Mouse (Mus musculus): ENCODE data around the gene 2410137M14Rik.
A peak's percentile ranks its signal among the peaks of the same experiment; 100 is the strongest.
"Not testable (repeated sequence)": the region's sequence is repeated elsewhere in the genome, so short reads cannot be mapped to it uniquely, and the experiment has no call there.

Gene 2410137M14Rik

DNA sequence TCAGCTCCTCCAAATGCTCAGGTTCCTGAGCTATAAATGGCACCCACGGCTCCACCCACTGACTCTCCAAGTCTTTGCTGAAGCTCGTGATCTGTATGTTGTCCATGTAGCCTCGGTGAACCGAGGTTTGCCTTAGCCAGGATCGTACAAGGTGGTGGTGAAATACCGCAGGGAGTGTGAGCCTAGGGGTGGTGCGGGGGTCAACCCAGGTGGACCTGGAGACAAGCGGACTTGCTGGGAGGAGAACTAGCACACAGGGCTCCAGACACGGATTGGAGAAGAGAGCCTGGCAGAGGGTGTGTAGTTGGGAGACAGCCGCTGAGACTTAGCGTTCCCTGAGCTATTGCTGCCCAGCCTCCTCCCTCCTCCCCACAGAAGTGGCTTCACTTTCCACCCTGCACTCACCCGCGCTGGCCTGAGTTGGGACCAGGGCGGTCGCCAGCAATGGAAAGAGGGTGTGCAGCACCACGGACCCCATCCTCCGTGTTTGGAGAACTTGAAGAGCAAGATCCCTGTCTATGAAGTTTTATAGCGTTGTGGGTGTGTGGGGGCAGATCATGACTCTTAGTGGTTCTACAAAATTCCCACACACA lies at the start of gene 2410137M14Rik:
2410137M14Rik (minus strand) TSS at position 17 of the 593 bp plus-strand sequence.
- DNase-seq: peak; percentile 11 to 22

DNA sequence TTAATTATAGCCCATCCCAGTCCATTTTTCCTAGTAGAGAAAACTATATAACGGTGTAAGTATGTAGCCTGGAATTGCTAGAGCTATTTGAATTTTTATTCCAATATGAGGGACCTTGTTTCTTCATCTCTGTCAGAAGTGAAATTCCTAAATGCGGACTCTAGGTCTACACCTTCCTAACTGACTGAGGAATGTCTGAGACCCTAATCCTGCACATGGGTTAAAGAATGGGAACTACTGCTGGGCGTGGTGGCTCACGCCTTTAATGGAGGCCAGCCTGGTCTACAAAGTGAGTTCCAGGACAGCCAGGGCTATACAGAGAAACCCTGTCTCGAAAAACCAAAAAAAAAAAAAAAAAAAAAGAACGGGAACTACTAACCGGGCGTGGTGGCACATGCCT lies 48.1 kb upstream of the 2410137M14Rik start:
- DNase-seq: no peak

DNA sequence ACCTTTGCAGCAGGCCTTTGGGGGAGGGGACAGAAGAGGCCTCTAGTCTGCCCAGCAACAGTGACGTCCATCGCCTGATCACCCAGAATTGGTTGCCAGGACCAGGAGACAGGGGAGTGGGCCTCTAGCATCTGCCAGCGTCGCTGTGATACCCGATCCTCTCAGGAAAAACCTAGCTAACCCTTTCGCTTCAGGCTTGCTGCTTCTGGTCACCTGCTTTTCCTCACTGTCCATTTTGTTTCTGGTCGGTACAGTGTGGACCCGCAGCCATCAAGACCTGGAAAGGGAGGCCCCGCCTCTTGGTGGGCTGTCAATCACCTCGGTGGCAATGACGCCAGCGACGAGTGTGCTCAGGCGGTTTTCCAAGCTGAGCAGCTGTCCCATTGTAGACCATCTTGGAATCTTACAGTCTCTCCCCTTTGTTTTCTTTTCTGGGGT lies 47.7 kb upstream of the 2410137M14Rik start:
- peak; percentile 95 for DNase-seq

DNA sequence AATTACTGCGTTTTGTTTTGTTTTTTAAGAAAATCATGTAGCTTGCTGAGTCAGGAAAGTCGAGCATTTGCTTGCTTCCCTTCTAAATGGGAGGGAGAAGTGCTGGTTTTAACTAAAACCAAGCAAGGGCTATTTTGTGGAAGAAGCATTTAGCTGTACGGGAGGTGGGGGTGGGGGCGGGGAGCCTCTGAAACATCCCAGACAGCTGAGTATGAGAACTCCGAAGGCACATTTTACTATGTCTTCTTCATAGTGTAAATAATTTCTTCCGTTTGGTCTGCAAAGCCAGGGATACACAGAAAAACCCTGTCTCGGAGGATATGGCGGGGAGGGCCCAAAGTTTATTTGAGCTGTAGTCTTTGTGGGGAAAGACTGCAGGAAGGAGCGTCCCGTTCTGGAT lies 47.2 kb upstream of the 2410137M14Rik start:
- no peak for DNase-seq

DNA sequence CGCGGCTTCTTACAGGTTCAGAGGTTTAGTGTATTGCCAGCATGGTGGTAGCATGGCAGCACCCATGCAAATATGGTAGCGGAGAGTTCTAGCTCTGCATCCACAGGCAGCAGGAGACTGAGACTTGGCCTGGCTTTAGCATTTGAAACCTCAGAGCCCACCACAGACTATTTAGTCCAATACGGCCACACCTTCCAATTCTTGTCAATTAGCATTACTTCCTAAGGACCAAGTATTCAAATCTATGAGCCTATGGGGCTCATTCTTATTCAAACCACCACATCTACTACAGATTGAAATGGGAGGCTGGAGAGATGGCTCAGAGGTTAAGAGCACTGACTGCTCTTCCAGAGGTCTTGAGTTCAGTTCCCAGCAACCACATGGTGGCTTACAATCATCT lies 46.4 kb upstream of the 2410137M14Rik start:
- DNase-seq: no peak

GRCm38 (mm10) chr17:37026425-37026824 lies 45.4 kb upstream of the 2410137M14Rik start:
- DNase-seq: no peak

- DNase-seq: no peak
Observed at GRCm38 (mm10) chr17:37022628-37023576, 41.9 kb upstream of the 2410137M14Rik start, which contains the start of gene Mog. Gene Mog, minus strand, starts transcription at chr17:37023398.

- not testable (repeated sequence) for DNase-seq
Observed at GRCm38 (mm10) chr17:37019242-37019641, 38.2 kb upstream of the 2410137M14Rik start.

- DNase-seq: no peak
Observed at GRCm38 (mm10) chr17:37018328-37018727, 37.3 kb upstream of the 2410137M14Rik start.

DNA sequence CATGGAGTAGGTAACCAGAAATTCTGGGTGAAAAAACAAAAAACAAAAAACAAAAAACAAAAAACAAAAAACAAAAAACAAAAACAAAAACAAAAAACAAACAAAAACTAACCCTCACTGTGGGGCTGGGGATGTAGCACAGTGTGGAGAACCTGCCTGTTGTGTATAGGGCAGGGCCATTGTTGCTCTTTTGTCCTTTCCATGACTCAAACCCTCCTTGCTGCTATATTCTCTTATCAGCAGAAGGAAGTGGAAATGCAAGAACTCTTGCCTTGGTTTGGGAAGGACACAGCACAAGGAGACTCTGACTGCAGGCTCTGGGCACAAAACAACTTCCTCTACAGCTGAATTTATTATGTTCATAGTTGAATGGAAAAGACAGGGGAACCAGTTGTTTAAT lies 35.3 kb upstream of the 2410137M14Rik start:
- no peak for DNase-seq

GRCm38 (mm10) chr17:37012141-37012540 lies 31.1 kb upstream of the 2410137M14Rik start:
- no peak for DNase-seq

DNA sequence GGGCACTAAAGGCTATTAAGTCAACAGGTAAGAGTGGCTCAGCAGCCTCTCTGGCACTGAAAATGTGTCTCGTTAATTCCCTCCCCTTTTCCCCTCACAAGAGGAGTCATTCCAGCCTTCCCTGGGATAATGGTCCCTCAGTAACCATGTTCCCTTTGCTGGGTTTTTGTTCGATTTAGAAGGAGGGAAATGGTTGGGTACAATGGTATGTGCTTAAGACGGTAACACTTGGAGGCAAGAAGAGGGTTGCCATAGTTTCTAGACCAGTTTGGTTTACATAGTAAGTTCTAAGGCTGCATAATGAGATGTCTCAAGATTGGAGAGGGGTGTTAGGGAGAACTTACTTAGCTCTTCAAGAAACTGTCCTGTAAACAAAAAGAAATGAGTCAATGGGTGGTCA lies 30.7 kb upstream of the 2410137M14Rik start:
- DNase-seq: no peak

- DNase-seq: no peak
Observed at GRCm38 (mm10) chr17:37009460-37010042, 28.5 kb upstream of the 2410137M14Rik start.

DNA sequence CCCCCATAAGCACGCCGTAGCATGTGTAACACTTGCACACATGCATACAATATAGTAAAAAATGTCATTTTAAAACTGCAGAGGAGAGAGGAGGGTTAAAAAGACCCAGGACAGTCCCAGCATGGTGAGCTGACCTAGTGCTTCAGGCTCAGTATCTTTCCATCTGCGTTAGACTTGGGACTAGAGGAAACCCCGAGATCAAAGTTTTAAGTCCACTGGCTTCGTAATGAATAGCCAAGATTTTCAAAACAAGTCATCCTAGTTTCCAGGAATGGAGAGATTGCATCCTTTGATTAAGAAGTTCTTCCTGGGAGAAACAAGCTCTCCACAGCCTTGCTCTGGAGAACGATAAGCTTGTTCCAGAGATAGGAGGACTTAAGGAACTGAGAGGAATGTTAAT lies 27.1 kb upstream of the 2410137M14Rik start:
- no peak for DNase-seq

DNA sequence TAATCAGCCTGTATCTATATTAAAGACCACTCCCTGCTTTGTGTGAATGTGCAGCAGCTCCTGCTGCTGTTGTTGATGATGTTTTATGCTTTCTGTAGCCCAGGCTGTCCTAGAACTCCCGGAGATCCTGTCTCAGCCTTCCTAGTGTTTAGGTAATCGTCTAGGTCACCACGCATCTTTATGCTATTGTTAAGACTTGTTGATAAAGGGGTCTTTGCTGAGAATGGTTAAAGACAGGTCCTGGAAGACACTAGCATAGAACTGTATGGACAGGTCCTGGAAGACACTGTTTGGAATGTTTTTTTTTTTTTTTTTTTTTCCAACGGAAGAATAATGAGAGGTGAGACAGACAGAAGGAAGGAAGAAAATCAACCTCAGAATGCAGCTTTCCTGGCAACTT lies 22.3 kb upstream of the 2410137M14Rik start:
- no peak for DNase-seq

- DNase-seq: peak; percentile 74 to 79
Observed at GRCm38 (mm10) chr17:37002364-37003330, 21.6 kb upstream of the 2410137M14Rik start.

GRCm38 (mm10) chr17:37000863-37001262 lies 19.8 kb upstream of the 2410137M14Rik start, which contains the start of gene Zfp57:
Gene Zfp57, plus strand, starts transcription at chr17:37001163.
- no peak for DNase-seq

DNA sequence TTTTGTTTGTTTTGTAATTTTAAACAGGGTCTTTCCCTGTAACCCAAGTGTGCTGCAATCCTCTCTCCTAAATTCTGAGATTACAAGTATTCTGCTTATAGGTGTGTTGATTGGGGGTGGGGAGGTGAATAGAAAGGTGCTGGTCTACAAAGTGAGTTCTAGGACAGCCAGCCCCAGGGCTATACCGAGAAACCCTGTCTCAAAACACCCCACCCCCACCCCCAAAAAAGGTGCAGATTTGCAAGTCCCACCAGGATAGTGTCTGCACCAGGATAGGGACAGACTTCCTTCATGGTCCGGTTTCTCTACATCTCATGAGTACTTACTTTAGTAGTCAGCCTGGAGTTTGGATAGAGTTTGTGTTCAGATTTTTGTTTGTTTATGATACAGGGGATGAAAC lies 17.4 kb upstream of the 2410137M14Rik start:
- no peak for DNase-seq

GRCm38 (mm10) chr17:36997033-36997735 lies 16.1 kb upstream of the 2410137M14Rik start:
- DNase-seq: peak; percentile 94 to 95

DNA sequence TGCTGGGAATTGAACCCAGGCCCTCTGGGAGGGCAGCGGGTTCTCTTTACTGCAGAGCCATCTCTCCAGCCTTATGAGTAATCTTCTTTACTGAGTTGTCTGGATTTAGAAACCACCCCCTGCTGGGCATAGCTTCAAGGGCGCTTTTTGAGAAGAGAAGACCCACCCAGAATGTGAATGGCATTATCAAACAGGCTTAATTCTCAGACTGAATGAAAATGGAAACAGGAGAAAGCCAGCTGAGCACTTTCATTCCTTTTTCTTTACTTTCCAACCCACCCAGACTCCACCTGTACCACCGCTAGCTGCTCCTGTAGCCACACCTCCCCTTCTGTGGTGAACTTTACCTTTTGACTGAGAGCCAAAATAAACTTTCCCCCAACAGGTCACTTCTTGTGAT lies 14.4 kb upstream of the 2410137M14Rik start:
- no peak for DNase-seq

- no peak for DNase-seq
Observed at GRCm38 (mm10) chr17:36994528-36994927, 13.5 kb upstream of the 2410137M14Rik start.

All from kidney, postnatal 4 days (tissue).